Mouse (Mus musculus) liver, embryonic 14.5 days (tissue): ENCODE data around the gene Fus. TPM values are rescaled to one million over a fixed set of nuclear protein-coding genes. Genes with fewer than 3 reads are reported as not detected.

ENCODE experiments used
- ATAC-seq: fragments of 200-750 bp; cut with Nextera tagmentation; 2 replicates; pipeline ENCODE4 v1.8.0; 2017; ENCODE audit warnings: moderate number of reproducible peaks, mild to moderate bottlenecking, moderate library complexity; ENCODE audit not compliant: insufficient read depth
- DNase-seq, 3 experiments: peaks; one replicate each; pipeline ENCODE4 v3.0.0-alpha.2; 2012 to 2013; ENCODE audit warnings: low read depth in 3 of 3, low spot score in 3 of 3
- H3K27ac ChIP-seq: fragments of 300-500 bp; sonication (generic); 2 replicates; pipeline ENCODE4 v1.5.1; 2014; ENCODE audit warnings: moderate library complexity, mild to moderate bottlenecking, control low read depth, inconsistent platforms
- H3K27me3 ChIP-seq: fragments of 300-500 bp; sonication (generic); 2 replicates; pipeline ENCODE4 v1.6.1; 2014; ENCODE audit warnings: mild to moderate bottlenecking, low read length, moderate library complexity; ENCODE audit not compliant: control insufficient read depth, insufficient read depth
- H3K36me3 ChIP-seq: fragments of 300-500 bp; sonication (generic); replicated peaks from 2 replicates; pipeline ENCODE4 v1.6.1; 2014; ENCODE audit warnings: low read depth; ENCODE audit not compliant: control insufficient read depth, insufficient read depth
- H3K4me1 ChIP-seq, 2 experiments: fragments of 200-500 bp in 1 of 2; fragments of 300-500 bp in 1 of 2; sonication (generic) in 1 of 2; replicated peaks; 2 replicates each; pipeline ENCODE4 v1.6.1; 2012 to 2014; ENCODE audit warnings: antibody characterized with exemption in 1 of 2, inconsistent platforms in 1 of 2, low read length in 1 of 2; ENCODE audit not compliant: control insufficient read depth in 2 of 2, insufficient read depth in 2 of 2
- H3K4me2 ChIP-seq: fragments of 300-500 bp; sonication (generic); 2 replicates; pipeline ENCODE4 v1.6.1; 2014; ENCODE audit warnings: low read depth, mild to moderate bottlenecking, control low read depth, moderate library complexity
- H3K4me3 ChIP-seq, 2 experiments: fragments of 200-500 bp in 1 of 2; fragments of 300-500 bp in 1 of 2; sonication (generic) in 1 of 2; 2 replicates each; pipeline ENCODE4 v1.5.1; 2012 to 2014; ENCODE audit warnings: low read depth in 2 of 2, low read length in 2 of 2, mild to moderate bottlenecking in 2 of 2, control low read depth in 1 of 2, inconsistent platforms in 1 of 2, moderate library complexity in 1 of 2; ENCODE audit not compliant: insufficient read depth in 1 of 2
- H3K9ac ChIP-seq: fragments of 300-500 bp; sonication (generic); replicated peaks from 2 replicates; pipeline ENCODE4 v1.6.1; 2014; ENCODE audit warnings: mild to moderate bottlenecking, control low read depth, moderate library complexity
- H3K9me3 ChIP-seq: fragments of 300-500 bp; sonication (generic); 2 replicates; pipeline ENCODE4 v1.6.1; 2016; ENCODE audit warnings: low read length, mixed read lengths; ENCODE audit not compliant: control insufficient read depth
- CTCF ChIP-seq: IDR thresholded peaks from 2 replicates; pipeline ENCODE4 v1.5.1; 2016; ENCODE audit warnings: antibody characterized with exemption, low read depth, control low read depth
- EP300 ChIP-seq: IDR thresholded peaks from 2 replicates; pipeline ENCODE4 v1.6.1; 2016; ENCODE audit warnings: antibody characterized with exemption, low read depth
- WGBS: fragments of 180-500 bp; shearing (Covaris S2); extraction: QIAGEN DNeasy Blood & Tissue Kit; methylation state at CpG from one replicate; pipeline ENCODE4 v1.1.7; 2014; ENCODE audit not compliant: insufficient replicate concordance; 5-methylcytosine and 5-hydroxymethylcytosine counted together
- polyA plus RNA-seq, 2 experiments: library from polyadenylated mRNA; depleted of rRNA in 1 of 2; stranded (reverse) in 1 of 2; unstranded in 1 of 2; fragments of >200 nt; fragmentation: Nextera tagmentation in 1 of 2; extraction: Ambion mirVana in 1 of 2; gene quantifications; 2 replicates each; pipeline versions ENCODE4 v1.2.1 to v1.2.3; 2012 to 2014

Fus gene
- polyA plus RNA-seq, 2 experiments: 15.8 to 278 TPM

DNA sequence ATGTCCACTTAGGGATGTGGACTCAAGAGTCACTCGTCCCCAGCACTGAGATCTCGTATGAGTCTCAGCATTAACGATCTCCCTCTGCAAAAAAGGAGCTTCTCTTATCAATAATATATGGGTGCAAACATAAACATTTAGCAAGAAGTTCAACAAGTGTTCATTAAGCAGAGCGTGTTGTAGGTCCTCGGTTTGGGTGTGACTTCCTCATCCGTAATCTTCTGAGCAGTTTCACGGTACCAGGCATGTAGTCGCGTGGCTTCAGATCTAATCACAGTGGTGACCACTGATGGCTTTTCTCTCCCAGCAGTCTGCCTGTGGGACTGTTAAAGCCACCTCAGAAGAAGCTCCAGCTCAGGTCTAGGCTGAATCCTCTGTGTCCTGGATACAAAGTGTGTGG, 57.1 kb downstream of the Fus start:
- ATAC-seq: no peak
- WGBS: 56% methylated on average over 9 of the region's 9 CpGs
- H3K36me3 ChIP-seq: no peaks in the 10 kb centered on the region

DNA sequence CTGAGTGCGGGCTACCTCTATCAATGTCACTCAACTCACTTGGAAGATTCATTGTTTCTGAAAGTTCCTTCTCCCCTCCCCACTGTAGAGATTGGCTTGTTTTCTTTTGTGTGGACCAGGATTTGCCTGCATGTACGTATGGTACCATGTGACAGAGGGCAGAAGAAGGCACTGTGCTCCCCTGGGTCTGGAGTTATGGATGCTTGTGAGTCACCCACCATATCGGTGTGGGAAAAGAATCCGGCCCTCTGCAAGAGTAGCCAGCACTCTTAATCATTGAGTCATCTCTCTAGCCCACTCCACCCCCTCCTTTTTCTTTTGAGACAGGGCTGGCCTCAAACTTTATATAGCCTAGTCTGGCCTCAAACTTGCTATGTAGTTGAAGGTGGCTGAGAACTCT, 57.7 kb downstream of the Fus start:
- TF ChIP-seq CTCF (no peak), EP300 (no peak)
- H3K4me1 ChIP-seq: no peaks in the 10 kb centered on the region
- 67% methylated on average over 4 of the region's 4 CpGs for whole genome bisulfite sequencing
- DNase-seq (no peak), ATAC-seq (no peak)
- no peak overlapping the region for H3K4me2 ChIP-seq
- no peak overlapping the region for H3K9ac ChIP-seq
- no peaks in the 10 kb centered on the region for H3K27me3 ChIP-seq
- no peak overlapping the region for H3K4me3 ChIP-seq
- H3K27ac ChIP-seq: no peak overlapping the region
- H3K9me3 ChIP-seq: no peaks in the 10 kb centered on the region
- H3K36me3 ChIP-seq: no peaks in the 10 kb centered on the region

More for the DNA sequence above, 57.1 kb downstream of the Fus start:
- DNase-seq: no peak
- Histone ChIP-seq H3K27me3 (no peaks in the 10 kb centered on the region), H3K4me3 (no peak overlapping the region), H3K9ac (no peak overlapping the region), H3K4me2 (no peak overlapping the region), H3K4me1 (no peaks in the 10 kb centered on the region), H3K27ac (no peak overlapping the region), H3K9me3 (no peaks in the 10 kb centered on the region)
- TF ChIP-seq CTCF (no peak), EP300 (no peak)

DNA sequence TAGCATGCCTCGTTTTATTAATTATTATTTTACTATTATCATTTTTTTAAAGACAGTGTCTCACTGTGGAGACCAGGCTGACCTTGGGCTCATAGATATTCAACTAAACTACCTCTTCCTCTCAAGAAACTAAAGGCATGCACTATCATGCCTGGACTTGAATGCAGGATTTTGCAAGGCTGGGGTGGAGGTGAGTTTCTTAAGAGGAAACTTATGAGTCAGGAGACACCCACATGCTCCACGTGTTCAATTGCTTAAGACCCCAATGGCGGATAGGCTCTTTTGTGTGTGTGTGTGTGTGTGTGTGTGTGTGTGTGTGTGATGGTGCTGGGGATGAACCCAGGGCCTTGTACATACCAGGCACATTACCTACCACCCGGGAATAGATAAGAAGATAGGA, 58.1 kb downstream of the Fus start:
- Histone ChIP-seq H3K27ac (no peak overlapping the region), H3K9ac (no peak overlapping the region), H3K27me3 (no peaks in the 10 kb centered on the region), H3K9me3 (no peaks in the 10 kb centered on the region), H3K4me3 (no peak overlapping the region), H3K36me3 (no peaks in the 10 kb centered on the region), H3K4me2 (no peak overlapping the region), H3K4me1 (no peaks in the 10 kb centered on the region)
- 49% methylated on average over 4 of the region's 4 CpGs for whole genome bisulfite sequencing
- DNase-seq: no peak
- no peak for ATAC-seq
- no peak for TF ChIP-seq EP300
- no peak for TF ChIP-seq CTCF

DNA sequence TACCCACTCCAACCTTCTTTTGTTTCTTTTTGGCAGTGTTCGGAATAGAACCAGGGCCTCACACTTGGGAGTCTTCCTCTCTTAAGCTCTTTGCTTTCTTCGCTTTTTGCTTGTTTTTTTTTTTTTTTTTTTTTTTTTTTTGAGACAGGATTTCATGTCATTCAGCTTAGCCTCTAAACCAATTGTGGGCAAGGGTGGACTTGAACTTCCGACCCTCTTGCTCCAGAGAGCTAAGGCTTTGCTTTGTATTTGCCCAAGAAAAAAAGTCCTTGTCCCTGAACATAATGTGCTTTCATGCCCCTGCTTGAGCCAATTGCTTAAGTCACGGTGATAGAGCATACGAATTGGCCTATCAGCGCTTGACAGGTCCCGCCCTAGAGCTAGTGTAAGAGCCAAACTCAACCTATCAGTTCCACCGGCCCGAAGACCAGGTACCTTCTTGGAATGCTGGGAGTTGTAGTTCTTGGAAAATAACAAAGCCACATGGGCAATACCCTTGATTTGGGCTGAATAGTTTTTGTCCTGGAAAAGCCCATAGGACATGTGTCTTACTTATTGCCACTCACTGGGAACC, 64.2 kb downstream of the Fus start:
- Histone ChIP-seq H3K36me3 (no peaks in the 10 kb centered on the region), H3K4me3 (no peak overlapping the region), H3K27me3 (no peaks in the 10 kb centered on the region), H3K4me2 (no peak overlapping the region), H3K4me1 (peaks cover 0 to 4% of the 10 kb centered on the region in 2 experiments; a peak in 2 of 4 replicates), H3K27ac (no peak overlapping the region), H3K9ac (no peak overlapping the region), H3K9me3 (no peaks in the 10 kb centered on the region)
- ATAC-seq (peak; percentile 77), DNase-seq (peak; percentile 30 to 52 (median 41))
- no peak for TF ChIP-seq EP300
- no peak for TF ChIP-seq CTCF
- 43% methylated on average over 9 of the region's 9 CpGs for WGBS

DNA sequence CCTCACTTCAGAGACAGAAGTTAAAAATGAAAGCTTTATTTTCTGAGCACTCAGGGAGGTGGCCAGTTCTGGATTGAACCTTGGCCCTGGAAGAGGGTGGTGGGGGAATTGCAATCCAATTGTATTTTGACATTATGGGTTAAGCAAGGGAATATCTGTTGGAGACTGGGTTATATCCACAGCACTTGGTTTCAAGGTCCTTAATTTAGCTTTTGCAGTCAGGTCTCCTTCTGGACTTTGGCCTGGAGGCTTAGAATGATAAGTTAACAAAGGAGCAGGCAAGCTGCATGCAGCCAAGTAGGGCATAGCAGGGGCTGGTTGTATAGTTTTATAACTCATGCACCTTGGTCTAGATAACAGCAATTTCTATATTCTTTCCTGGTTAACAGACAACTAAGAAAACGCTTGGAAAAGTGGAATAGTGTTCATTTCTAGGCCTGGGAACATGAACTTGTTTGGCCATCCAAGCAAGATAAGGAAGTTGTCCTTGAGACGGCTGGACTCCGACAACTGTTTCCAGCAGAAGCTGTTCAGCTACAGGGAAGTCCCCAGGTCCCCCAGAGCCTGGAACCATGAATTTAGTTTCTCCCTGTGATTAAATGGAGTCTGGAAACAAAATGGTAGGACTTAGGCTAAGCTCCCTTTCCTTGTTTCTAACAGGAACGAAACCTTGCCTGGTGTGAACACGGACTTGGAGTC, 65.2 kb downstream of the Fus start:
- H3K27ac ChIP-seq: no peak overlapping the region
- no peak for DNase-seq

More for the DNA sequence above, 65.2 kb downstream of the Fus start:
- no peak for ATAC-seq
- Histone ChIP-seq H3K9ac (no peak overlapping the region), H3K36me3 (no peaks in the 10 kb centered on the region), H3K4me1 (peaks cover 0 to 4% of the 10 kb centered on the region in 2 experiments; a peak in 2 of 4 replicates), H3K27me3 (no peaks in the 10 kb centered on the region), H3K4me2 (no peak overlapping the region), H3K9me3 (no peaks in the 10 kb centered on the region), H3K4me3 (no peak overlapping the region)
- TF ChIP-seq CTCF (no peak), EP300 (no peak)
- 65% methylated on average over 5 of the region's 5 CpGs for WGBS
